Mouse (Mus musculus) embryonic facial prominence, embryonic 13.5 days (tissue): ENCODE data around the gene Ptpn13. TPM values are rescaled to one million over a fixed set of nuclear protein-coding genes. Genes with fewer than 3 reads are reported as not detected.

ENCODE experiments used
- ATAC-seq: fragments of 200-750 bp; cut with Nextera tagmentation; 2 replicates; pipeline ENCODE4 v1.8.0; 2017; ENCODE audit warnings: low read depth; ENCODE audit not compliant: insufficient number of reproducible peaks, insufficient read depth, low FRiP score, low TSS enrichment
- H3K27ac ChIP-seq: fragments of 300-500 bp; sonication (generic); 2 replicates; pipeline ENCODE4 v1.5.1; 2015; ENCODE audit warnings: moderate library complexity, mild to moderate bottlenecking, inconsistent platforms
- H3K27me3 ChIP-seq: fragments of 300-500 bp; sonication (generic); 2 replicates; pipeline ENCODE4 v1.6.1; 2015; ENCODE audit warnings: mild to moderate bottlenecking, inconsistent platforms
- H3K36me3 ChIP-seq: fragments of 300-500 bp; sonication (generic); 2 replicates; pipeline ENCODE4 v1.6.1; 2015; ENCODE audit warnings: mild to moderate bottlenecking, inconsistent platforms
- H3K4me1 ChIP-seq: fragments of 300-500 bp; sonication (generic); 2 replicates; pipeline ENCODE4 v1.6.1; 2015; ENCODE audit warnings: inconsistent platforms
- H3K4me2 ChIP-seq: fragments of 300-500 bp; sonication (generic); 2 replicates; pipeline ENCODE4 v1.6.1; 2015; ENCODE audit warnings: moderate library complexity, mild to moderate bottlenecking, inconsistent platforms
- H3K4me3 ChIP-seq: fragments of 300-500 bp; sonication (generic); 2 replicates; pipeline ENCODE4 v1.5.1; 2015; ENCODE audit warnings: mild to moderate bottlenecking, inconsistent platforms
- H3K9ac ChIP-seq: fragments of 300-500 bp; sonication (generic); 2 replicates; pipeline ENCODE4 v1.6.1; 2015; ENCODE audit warnings: mild to moderate bottlenecking, inconsistent platforms
- H3K9me3 ChIP-seq: fragments of 300-500 bp; sonication (generic); 2 replicates; pipeline ENCODE4 v1.6.1; 2016; ENCODE audit warnings: inconsistent platforms
- WGBS: fragments of 180-500 bp; shearing (Covaris S2); methylation state at CpG from one replicate; pipeline ENCODE4 v1.1.7; 2015; ENCODE audit warnings: mixed read lengths; 5-methylcytosine and 5-hydroxymethylcytosine counted together
- polyA plus RNA-seq: library from polyadenylated mRNA; unstranded; fragments of >200 nt; fragmentation: Nextera tagmentation; extraction: Ambion mirVana; gene quantifications from 2 replicates; pipeline ENCODE4 v1.2.1, GENCODE M21; 2015

Ptpn13 gene
- polyA plus RNA-seq, 1 experiment from 2014 or later: 18.0 TPM

GRCm38 (mm10) chr5:103423927-103424315 is 1.1 kb upstream of the Ptpn13 start:
- Histone ChIP-seq H3K27me3 (peaks cover 16% of the 10 kb centered on the region; the same call in 1 of the 2 replicates), H3K4me3 (peak overlapping the region; percentile 87), H3K36me3 (no peaks in the 10 kb centered on the region), H3K27ac (no peak overlapping the region), H3K4me1 (peaks cover 39% of the 10 kb centered on the region), H3K4me2 (peak overlapping the region; percentile 91), H3K9ac (no peak overlapping the region), H3K9me3 (no peaks in the 10 kb centered on the region)
- 19% methylated on average over 5 of the region's 5 CpGs for WGBS
- no peak for ATAC-seq

- Histone ChIP-seq H3K27ac (peak overlapping the region; percentile 91), H3K36me3 (no peaks in the 10 kb centered on the region), H3K4me1 (peaks cover 37% of the 10 kb centered on the region), H3K9me3 (no peaks in the 10 kb centered on the region), H3K27me3 (peaks cover 13% of the 10 kb centered on the region; the same call in 1 of the 2 replicates), H3K4me2 (peak overlapping the region; percentile 91), H3K9ac (peak overlapping the region; percentile 83), H3K4me3 (peak overlapping the region; percentile 87)
- under 1% methylated on average over 61 of the region's 67 CpGs for WGBS
- ATAC-seq: peak; percentile 63
These were observed 505 bp downstream of the Ptpn13 start for GRCm38 (mm10) chr5:103425363-103426031.

GRCm38 (mm10) chr5:103426250-103426649 is 1.3 kb downstream of the Ptpn13 start:
- H3K4me1 ChIP-seq: peaks cover 38% of the 10 kb centered on the region
- peak overlapping the region; percentile 91 for H3K4me2 ChIP-seq
- peak overlapping the region; percentile 91; the same call in 1 of the 2 replicates for H3K27ac ChIP-seq
- no peaks in the 10 kb centered on the region for H3K36me3 ChIP-seq
- H3K9ac ChIP-seq: peak overlapping the region; percentile 83
- no peak for ATAC-seq
- H3K9me3 ChIP-seq: no peaks in the 10 kb centered on the region
- peaks cover 13% of the 10 kb centered on the region; the same call in 1 of the 2 replicates for H3K27me3 ChIP-seq
- 9% methylated on average over 9 of the region's 9 CpGs for WGBS
- H3K4me3 ChIP-seq: peak overlapping the region; percentile 87

DNA sequence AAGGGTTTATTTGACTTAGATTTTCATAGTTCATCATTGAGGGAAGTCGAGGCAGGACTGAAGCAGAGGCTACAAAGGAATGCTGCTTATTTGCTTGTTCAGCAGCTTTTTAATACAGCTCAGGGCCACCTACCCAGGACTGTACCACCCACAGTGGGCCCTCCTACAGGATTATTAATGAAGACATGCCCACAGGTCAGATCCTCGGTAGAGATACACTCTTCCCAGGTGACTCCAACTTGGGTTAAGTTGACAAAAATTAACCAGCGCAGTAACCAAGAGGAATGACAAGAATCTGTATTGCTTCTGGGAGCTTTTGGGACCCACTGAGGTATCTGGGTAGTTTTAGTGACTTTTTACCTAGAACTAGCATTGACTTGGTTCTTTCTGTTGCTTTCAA is 6.0 kb downstream of the Ptpn13 start:
- Histone ChIP-seq H3K27me3 (no peaks in the 10 kb centered on the region), H3K4me3 (no peak overlapping the region), H3K9me3 (no peaks in the 10 kb centered on the region), H3K36me3 (no peaks in the 10 kb centered on the region), H3K4me1 (peaks cover 31% of the 10 kb centered on the region), H3K4me2 (no peak overlapping the region; the same call in 1 of the 2 replicates), H3K27ac (peak overlapping the region; percentile 55; the same call in 1 of the 2 replicates), H3K9ac (no peak overlapping the region)
- WGBS: 46% methylated on average over 3 of the region's 3 CpGs
- ATAC-seq: no peak

DNA sequence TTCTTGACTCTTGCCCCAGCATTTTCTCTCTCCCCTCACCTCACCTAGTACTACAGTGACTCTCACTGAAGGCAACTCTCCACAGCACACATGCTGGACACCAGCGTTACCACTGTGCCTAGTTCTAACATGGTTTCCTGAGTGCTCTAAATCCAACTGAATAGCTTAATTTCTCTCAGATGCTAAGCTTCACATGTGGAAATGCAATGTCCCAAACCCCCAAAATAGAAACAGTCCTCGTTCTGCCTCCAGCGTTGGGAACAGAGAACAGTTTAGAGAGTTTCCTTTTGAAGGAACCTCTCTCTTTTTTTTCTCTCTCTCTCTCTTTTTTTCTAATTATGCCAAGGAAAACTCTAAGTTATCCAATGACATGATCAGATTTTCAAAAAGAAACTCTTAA is 6.5 kb downstream of the Ptpn13 start:
- H3K27me3 ChIP-seq: no peaks in the 10 kb centered on the region
- H3K36me3 ChIP-seq: no peaks in the 10 kb centered on the region
- 15% methylated on average over 3 of the region's 3 CpGs for WGBS
- no peaks in the 10 kb centered on the region for H3K9me3 ChIP-seq
- no peak overlapping the region for H3K4me3 ChIP-seq
- ATAC-seq: no peak
- H3K27ac ChIP-seq: peak overlapping the region; percentile 55
- H3K4me1 ChIP-seq: peaks cover 31% of the 10 kb centered on the region
- no peak overlapping the region; the same call in 1 of the 2 replicates for H3K4me2 ChIP-seq
- no peak overlapping the region for H3K9ac ChIP-seq

GRCm38 (mm10) chr5:103436039-103436944 is 11.3 kb downstream of the Ptpn13 start:
- Histone ChIP-seq H3K27ac (0 out of 2 replicates have a peak overlapping the region, but pooled peaks have one; percentile 16), H3K4me3 (peak overlapping the region; percentile 27), H3K9ac (peak overlapping the region; percentile 46; the same call in 1 of the 2 replicates), H3K4me2 (peak overlapping the region; percentile 58), H3K36me3 (no peaks in the 10 kb centered on the region), H3K4me1 (peaks cover 20% of the 10 kb centered on the region), H3K27me3 (no peaks in the 10 kb centered on the region), H3K9me3 (no peaks in the 10 kb centered on the region)
- 7% methylated on average over 19 of the region's 19 CpGs for WGBS
- no peak for ATAC-seq

DNA sequence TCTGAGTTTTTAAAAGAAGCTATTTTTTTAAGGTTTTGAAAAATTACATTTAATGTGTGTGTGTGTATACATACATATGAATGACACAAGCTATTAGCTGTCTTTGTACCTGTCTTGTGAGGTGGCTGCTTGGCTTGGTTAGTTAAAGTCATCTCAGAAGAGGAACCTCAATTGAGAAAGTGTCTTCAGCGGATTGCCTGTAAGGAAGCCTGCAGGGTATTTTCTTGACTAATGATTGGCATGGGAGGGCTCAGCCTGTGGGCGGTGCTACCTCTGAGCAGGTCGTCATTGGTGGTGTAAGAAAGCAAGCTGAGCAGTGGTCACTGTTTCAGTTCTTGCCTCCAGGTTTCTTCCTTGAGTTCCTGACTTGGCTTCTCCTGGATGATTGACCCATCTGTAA is 12.7 kb downstream of the Ptpn13 start:
- Histone ChIP-seq H3K9ac (no peak overlapping the region), H3K4me1 (peaks cover 20% of the 10 kb centered on the region), H3K27ac (no peak overlapping the region), H3K9me3 (no peaks in the 10 kb centered on the region), H3K27me3 (no peaks in the 10 kb centered on the region), H3K36me3 (no peaks in the 10 kb centered on the region), H3K4me3 (no peak overlapping the region), H3K4me2 (no peak overlapping the region)
- WGBS: 62% methylated on average over 3 of the region's 3 CpGs
- no peak for ATAC-seq

DNA sequence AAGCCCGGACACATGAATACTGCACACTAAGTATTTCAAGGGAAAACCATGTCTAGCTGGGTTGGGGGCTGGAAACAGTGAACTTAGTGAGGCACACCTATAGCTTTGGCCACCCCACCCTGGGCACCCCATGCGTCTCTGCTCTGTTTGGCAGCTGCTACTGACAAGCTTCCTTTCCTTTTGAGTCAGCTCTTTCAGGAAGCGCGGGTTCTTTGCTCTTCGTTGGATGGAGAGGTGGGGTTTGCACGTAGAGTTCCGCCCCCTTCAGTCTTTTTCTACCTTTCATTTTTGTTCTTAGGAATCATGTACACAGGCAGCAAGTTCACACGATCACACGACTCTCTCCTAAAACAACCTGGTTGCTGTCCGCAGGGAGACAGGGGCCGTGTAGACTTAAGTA is 14.2 kb downstream of the Ptpn13 start:
- H3K9ac ChIP-seq: no peak overlapping the region
- no peaks in the 10 kb centered on the region for H3K36me3 ChIP-seq
- 85% methylated on average over 11 of the region's 11 CpGs for WGBS
- H3K4me2 ChIP-seq: no peak overlapping the region
- H3K4me1 ChIP-seq: peaks cover 20% of the 10 kb centered on the region
- H3K9me3 ChIP-seq: no peaks in the 10 kb centered on the region
- H3K27me3 ChIP-seq: no peaks in the 10 kb centered on the region
- no peak overlapping the region for H3K4me3 ChIP-seq
- H3K27ac ChIP-seq: no peak overlapping the region
- ATAC-seq: no peak

- Histone ChIP-seq H3K4me3 (no peak overlapping the region), H3K9me3 (no peaks in the 10 kb centered on the region), H3K27ac (no peak overlapping the region), H3K27me3 (no peaks in the 10 kb centered on the region), H3K4me2 (no peak overlapping the region), H3K9ac (no peak overlapping the region), H3K4me1 (peaks cover 20% of the 10 kb centered on the region), H3K36me3 (no peaks in the 10 kb centered on the region)
- ATAC-seq: no peak
- WGBS: 84% methylated on average over 11 of the region's 11 CpGs
These were observed 15.7 kb downstream of the Ptpn13 start for GRCm38 (mm10) chr5:103440418-103441276.

- no peak overlapping the region for H3K27ac ChIP-seq
- peaks cover 10% of the 10 kb centered on the region for H3K4me1 ChIP-seq
- ATAC-seq: no peak
- no peaks in the 10 kb centered on the region for H3K9me3 ChIP-seq
- 38% methylated on average over 4 of the region's 4 CpGs for WGBS
- H3K27me3 ChIP-seq: no peaks in the 10 kb centered on the region
- H3K4me3 ChIP-seq: no peak overlapping the region
- H3K4me2 ChIP-seq: no peak overlapping the region
- H3K36me3 ChIP-seq: no peaks in the 10 kb centered on the region
- H3K9ac ChIP-seq: no peak overlapping the region
These were observed 16.7 kb downstream of the Ptpn13 start for GRCm38 (mm10) chr5:103441706-103442105.

DNA sequence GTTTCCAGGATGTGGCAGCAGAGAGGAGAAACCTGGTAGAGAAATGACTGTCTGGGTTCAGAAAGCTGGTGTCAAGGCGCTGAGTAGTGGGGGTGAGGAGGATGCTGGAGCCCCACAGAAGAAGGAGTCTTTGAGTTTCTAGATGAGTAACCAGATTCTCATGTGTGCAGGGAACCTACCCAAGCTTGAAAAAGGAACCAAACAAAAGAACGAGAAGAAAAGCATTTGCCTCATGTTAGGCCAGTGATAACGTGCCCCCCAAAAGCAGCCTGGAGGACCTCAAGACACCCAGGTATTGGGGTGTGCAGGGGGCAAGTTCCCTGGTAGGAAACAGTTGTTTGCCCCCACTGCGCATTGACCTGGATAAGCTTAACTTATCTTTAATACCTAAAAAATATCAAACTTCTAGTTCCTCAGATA is 17.3 kb downstream of the Ptpn13 start:
- no peaks in the 10 kb centered on the region for H3K27me3 ChIP-seq
- no peak overlapping the region for H3K4me3 ChIP-seq
- H3K4me1 ChIP-seq: peaks cover 12% of the 10 kb centered on the region; the same call in 1 of the 2 replicates
- ATAC-seq: no peak
- H3K4me2 ChIP-seq: no peak overlapping the region
- no peaks in the 10 kb centered on the region for H3K36me3 ChIP-seq
- no peak overlapping the region for H3K27ac ChIP-seq
- no peaks in the 10 kb centered on the region for H3K9me3 ChIP-seq
- H3K9ac ChIP-seq: no peak overlapping the region
- 72% methylated on average over 4 of the region's 4 CpGs for WGBS
